Mouse (Mus musculus) NIH3T3 (cell line): ENCODE measurements at regions not wholly inside any gene's neighbourhood (a gene's known extent, or its start where the extent isn't known, plus 50 kb on each side); places are given as distances from the start of the nearest gene placed in this dataset.
"Not testable (repeated sequence)": the region's sequence is repeated elsewhere in the genome, so short reads cannot be mapped to it uniquely, and the experiment has no call there.

Experiments used
- DNase-seq: peaks from one replicate; pipeline ENCODE4 v3.0.0-alpha.2; 2012; ENCODE audit warnings: low read depth

GRCm38 (mm10) chr9:92661938-92662337, 119.9 kb downstream of the Plod2 start:
- DNase-seq = no peak

- DNase-seq = no peak
Observed at GRCm38 (mm10) chr9:92667361-92667881, 125.4 kb downstream of the Plod2 start.

- DNase-seq = no peak
Observed at GRCm38 (mm10) chr9:92671966-92672365, 129.9 kb downstream of the Plod2 start.

- DNase-seq = no peak
Observed at GRCm38 (mm10) chr9:92694361-92695016, 152.5 kb downstream of the Plod2 start.

GRCm38 (mm10) chr9:92697971-92698370, 155.9 kb downstream of the Plod2 start:
- no peak for DNase-seq

GRCm38 (mm10) chr9:92704752-92705151, 162.7 kb downstream of the Plod2 start:
- DNase-seq = no peak

DNA sequence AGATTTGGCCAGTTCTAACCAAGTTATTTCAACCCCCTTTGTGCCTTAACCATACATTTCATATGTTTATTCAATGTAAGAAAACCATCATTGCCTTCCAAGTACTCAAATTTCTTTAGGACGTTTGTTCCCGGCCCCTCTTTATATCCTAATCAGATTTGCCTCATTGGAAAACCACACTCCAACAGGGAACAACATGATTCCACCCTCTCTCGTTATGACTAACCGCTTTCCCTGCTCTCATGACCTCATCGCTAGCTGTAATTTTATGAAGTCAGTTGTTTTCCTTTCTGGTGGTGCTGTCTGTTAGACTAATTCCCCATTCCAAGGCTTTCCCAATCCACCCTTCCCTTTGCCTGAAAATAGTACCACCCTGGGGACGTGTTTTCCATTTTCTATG, 165.0 kb downstream of the Plod2 start:
- DNase-seq = no peak

GRCm38 (mm10) chr9:92717176-92717575, 175.2 kb downstream of the Plod2 start:
- no peak for DNase-seq

DNA sequence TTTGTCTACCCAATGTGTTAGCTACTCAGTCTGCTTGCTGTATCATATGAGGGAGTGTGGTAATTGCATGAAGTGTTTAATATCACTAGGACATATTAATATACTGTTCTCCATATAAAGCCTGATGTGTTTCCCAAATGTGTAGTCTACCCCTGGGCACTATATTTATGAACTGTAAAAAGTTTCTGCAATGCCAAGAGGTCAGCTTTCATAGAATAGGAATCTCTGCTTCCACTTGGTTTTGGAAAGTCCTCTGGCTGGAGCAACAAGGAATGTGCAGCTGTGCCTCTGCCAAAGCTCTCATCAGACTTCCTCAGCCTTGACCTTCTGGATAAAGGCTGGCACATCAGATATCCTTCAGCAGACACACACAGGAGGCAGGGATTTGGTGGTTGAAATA, 176.3 kb downstream of the Plod2 start:
- no peak for DNase-seq

DNA sequence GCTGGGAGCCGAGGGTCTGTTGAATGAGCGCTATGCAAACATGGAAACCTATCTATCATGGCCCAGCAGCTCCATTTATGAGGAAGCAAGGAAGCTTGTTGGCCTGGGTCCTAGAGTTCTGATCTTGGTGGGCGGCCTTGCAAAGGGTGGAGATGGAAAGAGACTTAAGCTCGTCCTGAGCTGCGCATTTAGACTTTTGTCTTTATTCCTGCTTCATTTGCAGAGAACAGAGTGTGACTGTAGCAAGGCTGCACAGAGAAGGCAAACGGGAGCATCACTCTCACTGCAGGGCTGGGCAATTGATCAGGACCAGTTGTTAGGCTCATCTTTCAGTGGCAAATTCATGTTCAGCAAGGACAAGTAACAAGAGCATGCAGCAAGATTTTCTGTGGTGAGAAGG, 177.2 kb downstream of the Plod2 start:
- no peak for DNase-seq

DNA sequence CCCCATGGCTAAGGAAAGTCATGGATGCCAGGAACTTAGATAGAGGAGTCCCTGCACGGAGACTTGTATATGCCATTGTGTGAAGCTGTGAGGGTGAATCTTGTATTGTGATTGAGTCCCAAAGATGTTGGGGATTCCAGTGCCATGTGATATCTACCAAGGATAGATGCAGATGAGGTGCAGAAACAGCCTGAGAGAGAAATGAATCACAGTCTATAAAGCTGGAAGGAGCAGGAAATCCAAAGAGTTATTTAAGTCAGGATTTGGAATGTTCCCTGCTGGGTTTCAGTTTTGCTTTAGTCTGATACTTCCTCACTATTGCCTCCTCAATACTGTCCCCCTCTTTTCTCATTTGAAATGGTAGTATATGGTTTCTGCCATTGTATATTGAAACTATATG, 186.8 kb downstream of the Plod2 start:
- DNase-seq = no peak

DNA sequence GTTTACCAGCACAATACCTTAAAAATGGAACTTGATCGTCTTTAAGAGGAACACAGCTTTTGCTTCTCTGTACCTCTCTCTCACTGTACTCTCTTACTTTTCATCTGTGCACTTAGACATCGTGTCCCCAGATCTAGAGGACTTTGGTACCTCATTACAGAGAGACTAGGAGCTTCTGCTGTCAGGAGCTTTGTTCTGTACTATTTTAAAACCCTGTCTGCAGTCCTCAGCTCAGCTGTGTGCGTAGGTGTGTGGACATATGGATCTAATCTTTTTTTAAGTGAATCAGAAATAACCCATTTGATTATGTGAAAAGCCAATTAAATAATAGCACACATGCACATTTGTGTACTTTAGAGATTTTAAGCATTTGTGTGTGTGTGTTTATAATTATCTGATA, 189.4 kb downstream of the Plod2 start:
- DNase-seq = no peak

DNA sequence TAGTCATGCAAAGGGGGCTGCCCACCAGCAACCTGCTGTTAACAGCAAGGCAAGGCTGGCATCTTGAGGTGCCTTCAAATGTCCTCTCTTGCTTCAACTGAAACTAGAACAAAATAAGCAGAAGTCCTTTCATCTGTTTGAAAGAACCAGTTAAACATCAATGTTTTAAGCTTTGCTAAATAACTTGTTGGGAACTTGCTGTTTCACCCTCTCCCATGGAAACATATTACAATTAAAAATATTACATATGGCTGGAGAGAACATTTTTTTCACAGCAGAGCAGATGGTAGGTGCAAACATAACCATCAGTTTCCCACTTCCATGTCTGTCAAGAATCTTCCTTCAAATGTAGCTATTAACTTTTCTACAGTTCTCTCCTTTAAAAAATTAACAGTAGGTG, 225.5 kb downstream of the Plod2 start:
- DNase-seq = no peak

DNA sequence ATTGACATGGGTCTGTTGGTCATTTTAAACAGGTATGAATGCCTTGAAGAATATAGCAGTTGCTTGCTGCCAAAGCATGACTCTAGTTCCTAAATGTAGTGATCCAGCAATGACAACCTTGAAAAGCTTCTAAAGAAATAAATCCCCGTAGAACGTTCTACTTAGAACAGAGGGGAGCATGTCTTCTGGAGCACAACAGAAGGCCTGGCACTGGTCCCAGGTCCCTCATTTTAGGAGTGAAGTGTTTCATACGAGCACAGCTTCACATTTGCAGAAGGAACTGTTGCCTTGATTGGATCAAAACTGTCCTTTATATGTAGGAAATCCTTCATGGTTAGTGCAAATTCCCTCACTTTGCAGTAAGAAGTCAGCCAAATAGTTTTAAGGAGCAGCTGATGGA, 226.4 kb downstream of the Plod2 start:
- DNase-seq = no peak

DNA sequence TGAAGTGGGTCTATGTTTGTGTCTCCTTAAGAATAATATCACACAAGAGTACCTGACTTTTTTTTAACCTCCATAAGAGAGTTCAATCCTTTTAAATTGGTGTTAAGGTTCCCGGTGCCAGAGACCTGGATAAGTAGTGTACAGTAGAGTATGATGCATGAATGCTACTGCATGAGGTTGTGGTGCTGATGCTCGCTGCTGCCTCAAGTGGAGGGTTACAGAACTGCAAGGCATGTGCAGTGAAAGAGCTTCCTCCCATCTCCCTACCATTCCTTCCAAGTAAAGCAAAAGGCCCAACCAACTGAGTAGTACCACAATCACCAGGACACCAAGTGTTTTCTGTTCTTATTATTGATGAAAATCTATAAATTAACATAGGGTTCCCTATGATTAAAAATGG, 227.5 kb downstream of the Plod2 start:
- peak; percentile 58 for DNase-seq

- no peak for DNase-seq
Observed at GRCm38 (mm10) chr9:92771002-92771401, 229.0 kb downstream of the Plod2 start.

GRCm38 (mm10) chr9:92771716-92772115, 229.7 kb downstream of the Plod2 start:
- no peak for DNase-seq

DNA sequence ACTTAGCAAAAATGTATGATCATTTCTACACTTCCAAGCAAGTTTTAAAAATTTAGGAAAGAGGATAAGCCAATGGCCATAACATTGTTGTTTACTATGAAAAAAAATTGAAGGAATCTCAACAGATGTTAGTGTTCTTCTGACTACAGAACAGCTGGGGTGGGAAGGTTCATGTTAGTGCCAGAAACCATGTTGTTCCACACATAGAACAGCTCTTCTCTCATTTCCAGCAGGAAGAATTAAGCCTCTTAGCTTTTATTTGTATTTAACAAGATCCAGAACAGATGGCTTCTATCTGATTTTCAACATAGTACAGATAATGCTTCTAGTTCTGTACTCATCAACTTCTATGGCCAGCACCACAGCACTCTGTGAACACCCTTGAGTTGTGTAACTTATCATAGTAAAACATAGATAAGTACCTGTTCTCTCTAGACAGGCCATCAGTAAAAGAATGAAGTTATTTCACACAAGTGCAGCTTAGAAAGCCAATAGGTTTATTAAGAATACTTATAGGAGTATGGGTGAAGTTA, 241.0 kb downstream of the Plod2 start:
- DNase-seq = no peak

GRCm38 (mm10) chr9:92799695-92800094, 257.7 kb downstream of the Plod2 start:
- no peak for DNase-seq

- DNase-seq = no peak
Observed at GRCm38 (mm10) chr9:92809469-92809868, 267.4 kb downstream of the Plod2 start.

DNA sequence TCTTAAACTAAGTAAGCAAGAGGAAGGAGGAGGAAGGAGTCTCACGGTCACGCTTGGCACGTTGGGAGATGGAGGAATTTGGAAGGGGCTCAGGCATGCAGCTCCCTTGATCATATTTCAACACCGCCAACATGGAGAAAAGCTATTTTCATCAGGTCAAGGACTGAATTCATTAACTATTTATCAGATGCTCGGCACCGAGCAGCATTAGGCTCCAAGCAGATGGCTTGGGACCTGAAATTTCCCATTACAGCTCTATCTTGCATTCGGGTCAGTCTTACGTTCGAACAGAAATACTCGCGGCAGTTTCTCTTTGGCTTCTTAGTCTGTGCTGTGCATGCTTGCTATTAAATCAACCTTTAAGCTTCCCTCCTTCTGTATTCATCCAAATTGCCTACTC, 278.7 kb downstream of the Plod2 start:
- no peak for DNase-seq

DNA sequence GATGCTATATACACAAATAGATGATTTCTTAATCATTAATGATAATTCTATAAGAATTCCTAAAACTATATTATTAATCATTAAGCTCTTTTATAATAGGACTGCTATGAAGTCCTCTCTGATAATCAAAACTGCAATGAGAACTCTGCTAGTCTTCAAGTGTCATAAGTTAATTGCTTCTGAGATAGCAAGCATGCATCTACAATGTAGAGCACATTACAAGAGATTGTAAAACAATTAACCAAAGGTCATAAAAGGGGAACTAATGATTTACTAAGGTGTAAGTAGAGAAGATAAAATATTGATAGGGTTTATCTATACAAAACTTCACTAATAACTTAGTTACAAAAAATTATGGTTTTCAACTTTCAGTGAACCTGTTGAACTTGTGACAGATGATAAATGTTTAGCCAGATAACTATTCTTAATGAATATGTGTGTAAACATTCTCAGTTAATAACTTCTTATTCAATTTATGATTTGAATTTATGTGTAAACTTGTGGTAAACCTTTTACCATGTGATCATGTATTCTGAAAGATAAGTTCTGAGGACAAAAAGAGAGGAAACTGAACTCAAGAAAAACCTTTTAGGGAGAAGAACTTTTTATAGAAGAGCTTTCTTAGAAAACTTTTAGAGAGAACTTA, 284.8 kb downstream of the Plod2 start:
- DNase-seq = no peak

GRCm38 (mm10) chr9:92836156-92836555, 294.1 kb downstream of the Plod2 start:
- DNase-seq = not testable (repeated sequence)
